Mouse (Mus musculus) heart, adult 11 months (tissue): Measurements from ENCODE around the gene H2-M10.6.

ENCODE experiments used
- DNase-seq: peaks from one replicate; pipeline ENCODE4 v3.0.0; 2022

H2-M10.6 gene

DNA sequence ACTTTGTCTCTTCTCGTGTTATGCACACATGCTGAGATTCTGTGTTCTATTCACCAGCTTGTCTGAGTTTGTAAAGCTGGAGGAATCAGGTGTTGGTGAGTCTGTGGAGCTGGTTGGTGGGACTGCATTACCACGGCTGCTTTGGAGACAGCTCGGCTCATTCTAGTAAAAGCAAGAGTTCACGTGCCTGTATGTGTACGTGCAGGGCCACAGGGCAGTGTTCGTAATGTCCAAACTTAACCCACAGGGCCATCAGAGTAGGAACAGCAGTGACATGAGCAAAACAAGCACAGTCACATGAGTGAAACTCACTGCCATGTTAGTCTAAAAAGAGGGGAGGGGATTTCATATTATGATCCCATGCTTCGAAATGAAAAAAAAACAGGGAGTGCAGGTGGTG lies 31.7 kb downstream of the H2-M10.6 start:
- peak; percentile 82 for DNase-seq

DNA sequence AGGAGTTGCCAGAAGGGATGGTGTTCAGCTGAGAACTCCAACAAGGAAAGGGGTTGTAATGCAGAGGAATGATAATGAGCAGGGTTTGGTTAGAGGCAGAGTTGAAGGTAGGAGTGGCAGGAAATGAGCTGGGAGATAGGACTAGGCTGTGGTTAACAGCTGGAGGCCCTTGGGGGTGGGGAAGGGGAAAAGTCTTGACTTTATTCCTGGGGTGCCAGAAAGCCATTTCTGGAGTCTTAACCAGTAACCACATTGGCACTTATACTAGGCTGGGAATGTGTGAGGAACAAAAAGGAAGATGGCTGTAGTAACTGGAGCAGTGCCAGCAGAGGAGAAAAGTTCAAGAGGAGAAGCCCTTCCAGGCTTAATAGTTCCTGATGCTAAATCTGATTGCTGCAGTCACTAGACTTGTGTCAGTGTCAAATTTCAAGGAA lies 32.3 kb downstream of the H2-M10.6 start:
- peak; percentile 89 for DNase-seq

DNA sequence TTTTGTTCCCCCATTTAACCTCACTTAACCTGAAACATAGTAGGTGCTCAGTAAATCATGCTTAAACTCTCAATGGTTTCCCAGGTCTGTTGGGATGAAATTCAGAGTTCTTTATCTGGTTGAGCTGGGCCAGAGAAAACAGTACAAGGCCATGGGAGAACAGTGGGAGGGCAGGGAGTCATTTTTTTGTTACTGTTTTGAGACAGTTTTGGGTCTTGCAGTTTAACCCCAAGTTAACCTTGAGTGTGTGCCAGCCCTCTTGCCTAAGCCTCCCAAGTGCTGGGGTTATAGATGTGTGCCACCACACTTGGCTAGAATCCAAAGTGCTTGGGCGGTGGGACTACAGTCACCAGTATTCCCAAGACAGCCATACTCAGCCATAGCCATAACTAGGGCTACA lies 32.8 kb downstream of the H2-M10.6 start:
- peak; percentile 89 for DNase-seq

DNA sequence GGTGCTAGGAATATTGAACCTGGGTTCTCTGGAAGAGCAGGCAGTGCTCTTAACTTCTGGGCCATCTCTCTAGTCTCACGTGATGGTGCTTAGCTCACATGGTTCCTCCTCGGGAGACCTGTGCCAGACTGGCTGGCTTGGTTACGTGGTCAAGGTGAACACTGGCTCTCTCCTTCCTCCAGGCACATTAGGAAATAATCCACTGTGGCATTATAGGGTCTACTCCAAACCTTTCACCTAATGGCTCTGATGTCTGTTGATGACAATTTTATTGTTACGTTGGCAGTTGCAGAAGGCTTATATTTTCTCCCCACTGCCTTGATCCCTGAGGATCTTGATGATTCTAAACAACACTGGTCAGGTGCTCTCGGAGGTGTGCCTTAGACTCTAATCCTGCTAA lies 36.9 kb downstream of the H2-M10.6 start:
- DNase-seq, result no peak

DNA sequence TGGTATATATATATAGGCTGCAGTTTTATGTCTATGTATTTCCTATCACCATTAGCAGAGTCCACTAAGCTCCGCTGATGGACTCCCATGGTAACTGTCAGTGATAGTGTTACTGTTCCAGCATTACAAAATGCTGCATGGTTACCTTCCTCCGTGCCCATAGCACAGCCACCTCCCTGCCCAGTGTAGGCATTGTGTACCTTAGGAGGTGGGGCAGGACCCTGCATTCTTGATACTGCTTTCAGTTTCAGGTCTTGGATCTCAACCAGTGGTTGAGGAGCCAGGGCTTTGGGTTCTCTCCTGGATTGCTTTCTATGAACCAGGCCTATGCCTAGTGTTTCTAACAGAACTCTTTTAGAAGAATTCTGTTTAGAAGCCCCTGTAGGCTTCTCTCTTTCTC lies 38.0 kb downstream of the H2-M10.6 start:
- DNase-seq, result no peak

DNA sequence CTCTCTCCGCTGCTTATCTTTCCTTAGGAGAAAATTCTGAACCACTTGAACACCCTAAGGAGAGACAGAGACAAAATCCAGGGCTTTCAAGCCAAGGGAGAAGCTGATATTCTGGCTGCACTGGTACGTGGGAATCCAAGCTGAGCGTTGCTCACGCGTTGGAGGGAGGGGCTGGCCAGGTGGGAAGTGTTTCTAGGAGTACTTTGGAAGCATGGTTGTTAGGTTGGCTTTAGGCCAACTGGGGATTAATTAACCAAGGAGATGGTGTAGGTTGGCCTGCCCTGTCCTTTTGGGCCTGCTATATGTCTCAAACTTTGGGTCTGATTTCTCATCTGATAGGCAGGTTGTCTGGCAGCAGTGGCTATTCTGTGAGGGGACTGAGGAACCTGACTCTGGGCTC lies 39.2 kb downstream of the H2-M10.6 start:
- DNase-seq, result no peak

DNA sequence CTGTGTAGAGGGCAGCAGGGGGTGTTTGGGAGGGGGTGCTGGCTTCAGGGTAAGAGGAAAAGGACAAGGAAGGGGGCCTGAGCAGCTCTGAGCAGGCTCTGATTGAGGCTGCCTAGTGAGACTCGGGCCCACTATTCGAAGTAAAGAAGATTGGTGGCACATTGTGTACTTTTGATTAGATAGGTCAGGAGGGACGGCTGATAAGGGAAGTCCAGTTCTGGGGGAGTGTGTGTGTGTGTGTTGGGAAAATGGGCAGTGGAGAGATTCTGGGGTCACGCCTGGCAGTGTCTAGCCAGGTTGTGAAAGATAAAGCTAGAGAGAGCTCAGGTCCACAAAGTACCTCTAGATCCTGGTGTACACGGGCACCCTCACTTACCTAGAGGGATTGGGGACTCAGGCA lies 39.7 kb downstream of the H2-M10.6 start:
- peak; percentile 77 for DNase-seq

DNA sequence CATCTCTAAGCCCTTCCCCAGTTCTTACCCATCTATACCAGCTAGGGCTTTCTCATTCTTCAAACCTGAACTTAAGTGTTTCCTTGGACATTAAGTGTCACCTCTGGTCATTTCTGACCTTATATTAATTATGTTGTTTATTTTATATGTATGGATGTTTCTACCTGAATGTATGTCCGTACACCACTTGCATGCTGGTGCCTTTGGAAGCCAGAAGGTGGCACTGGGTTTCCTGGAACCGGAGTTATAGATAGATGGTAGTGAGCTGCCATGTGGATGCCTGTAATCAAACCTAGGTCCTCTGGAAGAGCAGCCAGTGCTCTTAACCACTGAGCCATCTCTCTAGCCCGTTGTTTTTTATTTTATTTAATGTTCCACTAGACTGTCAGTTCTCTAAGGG lies 43.5 kb downstream of the H2-M10.6 start:
- peak; percentile 52 for DNase-seq

DNA sequence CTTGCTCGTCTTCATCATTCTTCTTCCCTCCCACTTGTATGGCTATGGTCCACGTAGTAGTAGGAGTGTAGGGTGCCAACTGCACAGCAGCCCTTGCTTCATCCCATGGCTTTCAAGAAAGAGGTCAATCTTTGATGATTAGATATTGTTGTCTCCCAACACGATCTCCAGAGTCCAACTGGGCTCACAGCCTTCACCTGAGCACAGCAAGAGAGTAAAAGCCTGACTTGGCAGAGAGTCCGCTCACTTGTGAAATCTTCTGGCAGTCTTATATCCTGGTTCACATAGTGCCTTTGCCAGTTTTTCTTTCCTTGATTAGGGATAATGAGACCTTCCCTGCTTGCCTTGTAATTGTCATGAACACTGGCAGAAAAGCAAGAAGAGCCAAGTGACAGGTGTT lies 44.3 kb downstream of the H2-M10.6 start:
- DNase-seq, result peak; percentile 57

DNA sequence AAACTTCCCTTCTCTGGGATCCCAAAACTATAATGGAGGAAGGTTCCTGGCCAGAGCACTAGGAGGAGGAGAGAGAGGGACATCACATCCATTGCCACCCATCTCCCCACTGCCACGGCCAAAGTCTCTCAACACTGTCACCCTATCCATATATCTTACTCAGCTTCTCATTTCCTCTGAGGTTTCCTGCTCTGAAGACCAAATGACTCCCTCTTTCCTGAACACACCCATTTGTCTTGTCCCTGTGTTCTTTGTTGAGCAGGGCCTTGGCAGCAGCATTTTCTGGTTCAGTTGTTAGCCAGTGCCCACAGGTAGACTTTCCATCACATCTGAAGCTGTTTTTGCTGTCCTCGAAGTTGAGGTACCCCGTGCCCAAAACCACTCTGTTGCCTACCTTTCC lies 46.2 kb downstream of the H2-M10.6 start:
- no peak for DNase-seq

DNA sequence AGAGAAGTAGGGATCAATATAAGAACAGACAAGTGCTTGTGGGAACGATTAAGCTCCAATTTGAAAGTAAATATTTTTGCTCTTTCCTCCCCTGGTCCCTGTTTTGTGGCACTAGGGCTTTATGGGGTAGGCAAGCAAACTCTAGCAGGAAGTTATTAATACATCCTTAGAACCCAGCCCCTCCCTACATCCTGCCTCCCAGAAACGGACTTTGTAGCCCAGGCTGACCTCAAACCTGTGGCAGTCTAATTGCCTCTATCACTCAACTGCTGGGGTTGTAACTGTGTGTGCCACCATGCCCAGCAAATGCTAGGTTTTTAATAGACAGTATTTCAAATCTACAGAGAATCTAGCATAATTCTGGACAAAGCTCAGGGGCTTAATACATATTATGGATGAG lies 49.7 kb downstream of the H2-M10.6 start:
- no peak for DNase-seq
